Mouse (Mus musculus) forebrain, embryonic 13.5 days (tissue): Measurements from ENCODE around the gene Etnk2. TPM values are rescaled to one million over a fixed set of nuclear protein-coding genes. Genes with fewer than 3 reads are reported as not detected.
"Not testable (repeated sequence)": the region's sequence is repeated elsewhere in the genome, so short reads cannot be mapped to it uniquely, and the experiment has no call there.

Experiments
- ATAC-seq: fragments of 200-750 bp; cut with Nextera tagmentation; 2 replicates; pipeline ENCODE4 v1.8.0; 2017
- H3K27ac ChIP-seq: fragments of 300-500 bp; sonication (generic); 2 replicates; pipeline ENCODE4 v1.5.1; 2015; ENCODE audit warnings: inconsistent platforms, mild to moderate bottlenecking, moderate library complexity
- H3K27me3 ChIP-seq: fragments of 300-500 bp; sonication (generic); 2 replicates; pipeline ENCODE4 v1.6.1; 2015; ENCODE audit warnings: mild to moderate bottlenecking, inconsistent platforms
- H3K36me3 ChIP-seq: fragments of 300-500 bp; sonication (generic); 2 replicates; pipeline ENCODE4 v1.6.1; 2015; ENCODE audit warnings: mild to moderate bottlenecking, inconsistent platforms; ENCODE audit not compliant: poor library complexity, severe bottlenecking
- H3K4me1 ChIP-seq: fragments of 300-500 bp; sonication (generic); 2 replicates; pipeline ENCODE4 v1.6.1; 2015; ENCODE audit warnings: inconsistent platforms
- H3K4me2 ChIP-seq: fragments of 300-500 bp; sonication (generic); 2 replicates; pipeline ENCODE4 v1.6.1; 2015; ENCODE audit warnings: inconsistent platforms, mild to moderate bottlenecking, moderate library complexity
- H3K4me3 ChIP-seq: fragments of 300-500 bp; sonication (generic); 2 replicates; pipeline ENCODE4 v1.5.1; 2015; ENCODE audit warnings: mild to moderate bottlenecking, inconsistent platforms
- H3K9ac ChIP-seq: fragments of 300-500 bp; sonication (generic); 2 replicates; pipeline ENCODE4 v1.6.1; 2015; ENCODE audit warnings: mild to moderate bottlenecking, inconsistent platforms
- H3K9me3 ChIP-seq: fragments of 300-500 bp; sonication (generic); replicated peaks from 2 replicates; pipeline ENCODE4 v1.6.1; 2016; ENCODE audit warnings: inconsistent platforms
- WGBS: fragments of 180-500 bp; shearing (Covaris S2); methylation state at CpG from one replicate; pipeline ENCODE4 v1.1.7; 2015; 5-methylcytosine and 5-hydroxymethylcytosine counted together
- polyA plus RNA-seq: library from polyadenylated mRNA; unstranded; fragments of >200 nt; fragmentation: Nextera tagmentation; extraction: Ambion mirVana; gene quantifications from 2 replicates; pipeline ENCODE4 v1.2.1, GENCODE M21; 2015

Gene Etnk2
- polyA plus RNA-seq, 1 experiment from 2014 or later: 2.9 TPM

GRCm38 (mm10) chr1:133329638-133329964, 33.8 kb upstream of the Etnk2 start:
- Histone ChIP-seq H3K4me3 (peak overlapping the region; percentile 31), H3K9ac (peak overlapping the region; percentile 51; the same call in 1 of the 2 replicates), H3K9me3 (no peaks in the 10 kb centered on the region), H3K4me1 (peaks cover 28% of the 10 kb centered on the region), H3K27me3 (peaks cover 11% of the 10 kb centered on the region; the same call in 1 of the 2 replicates), H3K36me3 (no peaks in the 10 kb centered on the region), H3K4me2 (peak overlapping the region; percentile 59), H3K27ac (no peak overlapping the region)
- 20% methylated on average over 7 of the region's 7 CpGs for WGBS
- ATAC-seq: no peak

- Histone ChIP-seq H3K36me3 (no peaks in the 10 kb centered on the region), H3K4me2 (no peak overlapping the region), H3K27me3 (peaks cover 11% of the 10 kb centered on the region; the same call in 1 of the 2 replicates), H3K27ac (no peak overlapping the region), H3K4me3 (no peak overlapping the region), H3K9ac (no peak overlapping the region), H3K9me3 (no peaks in the 10 kb centered on the region), H3K4me1 (peaks cover 28% of the 10 kb centered on the region)
- 70% methylated on average over 3 of the region's 3 CpGs for WGBS
- ATAC-seq: peak; percentile 76
Observed at GRCm38 (mm10) chr1:133331142-133331541, 32.2 kb upstream of the Etnk2 start.

GRCm38 (mm10) chr1:133332656-133333430, 30.5 kb upstream of the Etnk2 start:
- Histone ChIP-seq H3K36me3 (no peaks in the 10 kb centered on the region), H3K4me2 (no peak overlapping the region), H3K4me3 (no peak overlapping the region), H3K9ac (no peak overlapping the region), H3K9me3 (no peaks in the 10 kb centered on the region), H3K27me3 (peaks cover 11% of the 10 kb centered on the region; the same call in 1 of the 2 replicates), H3K27ac (no peak overlapping the region), H3K4me1 (peaks cover 27% of the 10 kb centered on the region)
- 88% methylated on average over 11 of the region's 11 CpGs for WGBS
- ATAC-seq: no peak

- H3K4me2 ChIP-seq: no peak overlapping the region
- H3K27ac ChIP-seq: no peak overlapping the region
- ATAC-seq: no peak
- H3K9ac ChIP-seq: no peak overlapping the region
- no peaks in the 10 kb centered on the region for H3K9me3 ChIP-seq
- H3K4me1 ChIP-seq: peaks cover 16% of the 10 kb centered on the region
- peaks cover 9% of the 10 kb centered on the region; the same call in 1 of the 2 replicates for H3K27me3 ChIP-seq
- WGBS: 60% methylated on average over 6 of the region's 6 CpGs
- no peak overlapping the region for H3K4me3 ChIP-seq
- no peaks in the 10 kb centered on the region for H3K36me3 ChIP-seq
Observed at GRCm38 (mm10) chr1:133333937-133334336, 29.4 kb upstream of the Etnk2 start.

GRCm38 (mm10) chr1:133340403-133340802, 23.0 kb upstream of the Etnk2 start:
- WGBS: 73% methylated on average over 1 of the region's 1 CpGs
- H3K27ac ChIP-seq, H3K4me3 ChIP-seq, ATAC-seq, H3K9me3 ChIP-seq, H3K4me2 ChIP-seq, H3K27me3 ChIP-seq, H3K4me1 ChIP-seq, H3K36me3 ChIP-seq, H3K9ac ChIP-seq: not testable (repeated sequence)

GRCm38 (mm10) chr1:133344357-133344756, 19.0 kb upstream of the Etnk2 start:
- Histone ChIP-seq H3K27me3 (no peaks in the 10 kb centered on the region), H3K4me1 (no peaks in the 10 kb centered on the region), H3K27ac (no peak overlapping the region), H3K4me2 (no peak overlapping the region), H3K9me3 (no peaks in the 10 kb centered on the region), H3K36me3 (no peaks in the 10 kb centered on the region), H3K4me3 (no peak overlapping the region), H3K9ac (no peak overlapping the region)
- WGBS: 96% methylated on average over 2 of the region's 2 CpGs
- ATAC-seq: no peak

- WGBS: 85% methylated on average over 9 of the region's 9 CpGs
- no peak overlapping the region for H3K4me2 ChIP-seq
- H3K4me1 ChIP-seq: no peaks in the 10 kb centered on the region
- H3K9me3 ChIP-seq: no peaks in the 10 kb centered on the region
- H3K27ac ChIP-seq: no peak overlapping the region
- no peak overlapping the region for H3K4me3 ChIP-seq
- no peak for ATAC-seq
- H3K9ac ChIP-seq: no peak overlapping the region
- H3K36me3 ChIP-seq: no peaks in the 10 kb centered on the region
- H3K27me3 ChIP-seq: no peaks in the 10 kb centered on the region
Observed at GRCm38 (mm10) chr1:133346531-133346930, 16.8 kb upstream of the Etnk2 start.

GRCm38 (mm10) chr1:133347226-133347625, 16.1 kb upstream of the Etnk2 start:
- H3K9ac ChIP-seq: no peak overlapping the region
- no peak overlapping the region for H3K4me3 ChIP-seq
- H3K4me1 ChIP-seq: no peaks in the 10 kb centered on the region
- H3K27ac ChIP-seq: no peak overlapping the region
- WGBS: 72% methylated on average over 3 of the region's 3 CpGs
- no peaks in the 10 kb centered on the region for H3K9me3 ChIP-seq
- no peaks in the 10 kb centered on the region for H3K36me3 ChIP-seq
- no peak for ATAC-seq
- 0 out of 2 replicates have a peak, but pooled peaks cover under 1% of the 10 kb centered on the region for H3K27me3 ChIP-seq
- H3K4me2 ChIP-seq: no peak overlapping the region

GRCm38 (mm10) chr1:133347693-133348520, 15.5 kb upstream of the Etnk2 start:
- H3K4me1 ChIP-seq: peaks cover under 1% of the 10 kb centered on the region
- H3K9ac ChIP-seq: no peak overlapping the region
- 79% methylated on average over 11 of the region's 11 CpGs for WGBS
- H3K4me2 ChIP-seq: no peak overlapping the region
- no peaks in the 10 kb centered on the region for H3K9me3 ChIP-seq
- 0 out of 2 replicates have a peak, but pooled peaks cover 3% of the 10 kb centered on the region for H3K27me3 ChIP-seq
- no peak overlapping the region for H3K4me3 ChIP-seq
- H3K27ac ChIP-seq: no peak overlapping the region
- no peak for ATAC-seq
- H3K36me3 ChIP-seq: no peaks in the 10 kb centered on the region

- 100% methylated on average over 1 of the region's 1 CpGs for WGBS
- Histone ChIP-seq H3K4me1 (peaks cover 6% of the 10 kb centered on the region), H3K27ac (no peak within 1 kb of the TSS), H3K27me3 (0 out of 2 replicates have a peak, but pooled peaks cover 3% of the 10 kb centered on the region), H3K9me3 (no peaks in the 10 kb centered on the region), H3K36me3 (no peaks in the 10 kb centered on the region), H3K4me3 (no peak within 1 kb of the TSS), H3K4me2 (no peak within 1 kb of the TSS), H3K9ac (no peak within 1 kb of the TSS)
- no peak for ATAC-seq
Observed at GRCm38 (mm10) chr1:133350210-133350609, 13.2 kb upstream of the Etnk2 start, which contains the start of gene Ren1. Gene Ren1, plus strand, starts transcription at chr1:133350510.

- H3K27ac ChIP-seq: no peak overlapping the region
- H3K9me3 ChIP-seq: no peaks in the 10 kb centered on the region
- 0 out of 2 replicates have a peak, but pooled peaks cover 8% of the 10 kb centered on the region for H3K27me3 ChIP-seq
- H3K4me3 ChIP-seq: no peak overlapping the region
- no peak overlapping the region for H3K9ac ChIP-seq
- 51% methylated on average over 9 of the region's 9 CpGs for WGBS
- no peak for ATAC-seq
- no peaks in the 10 kb centered on the region for H3K36me3 ChIP-seq
- H3K4me2 ChIP-seq: no peak overlapping the region
- peaks cover 6% of the 10 kb centered on the region for H3K4me1 ChIP-seq
Observed at GRCm38 (mm10) chr1:133351762-133352161, 11.6 kb upstream of the Etnk2 start.

- Histone ChIP-seq H3K36me3 (no peaks in the 10 kb centered on the region), H3K9me3 (no peaks in the 10 kb centered on the region), H3K4me2 (peak overlapping the region; percentile 5; the same call in 1 of the 2 replicates), H3K9ac (no peak overlapping the region), H3K27ac (no peak overlapping the region), H3K4me3 (no peak overlapping the region), H3K27me3 (0 out of 2 replicates have a peak, but pooled peaks cover 8% of the 10 kb centered on the region), H3K4me1 (peaks cover 6% of the 10 kb centered on the region)
- WGBS: 36% methylated on average over 12 of the region's 12 CpGs
- peak; percentile 70 for ATAC-seq
Observed at GRCm38 (mm10) chr1:133353371-133353809, 10.0 kb upstream of the Etnk2 start.
